Mouse (Mus musculus) hindbrain, postnatal 0 days (tissue): ENCODE results near the gene Fam19a2. TPM values are rescaled to one million over a fixed set of nuclear protein-coding genes. Genes with fewer than 3 reads are reported as not detected.

ENCODE experiments used
- ATAC-seq: fragments of 200-750 bp; cut with Nextera tagmentation; 2 replicates; pipeline ENCODE4 v1.8.0; 2017; ENCODE audit warnings: mild to moderate bottlenecking, moderate TSS enrichment, moderate library complexity
- DNase-seq: peaks from one replicate; pipeline ENCODE4 v3.0.0-alpha.2; 2015; ENCODE audit warnings: low spot score
- H3K27ac ChIP-seq: fragments of 300-500 bp; sonication (generic); 2 replicates; pipeline ENCODE4 v1.5.1; 2014; ENCODE audit warnings: mild to moderate bottlenecking
- H3K27me3 ChIP-seq: fragments of 300-500 bp; sonication (generic); 2 replicates; pipeline ENCODE4 v1.6.1; 2014; ENCODE audit warnings: low read length, mixed read lengths; ENCODE audit not compliant: insufficient read depth
- H3K36me3 ChIP-seq: fragments of 300-500 bp; sonication (generic); 2 replicates; pipeline ENCODE4 v1.6.1; 2014; ENCODE audit warnings: low read length, mixed read lengths; ENCODE audit not compliant: insufficient read depth
- H3K4me1 ChIP-seq: fragments of 300-500 bp; sonication (generic); 2 replicates; pipeline ENCODE4 v1.6.1; 2014; ENCODE audit warnings: antibody characterized with exemption, low read length, mixed read lengths; ENCODE audit not compliant: insufficient read depth
- H3K4me2 ChIP-seq: fragments of 300-500 bp; sonication (generic); 2 replicates; pipeline ENCODE4 v1.6.1; 2014; ENCODE audit warnings: low read depth, mild to moderate bottlenecking, low read length, moderate library complexity, mixed read lengths
- H3K4me3 ChIP-seq: fragments of 300-500 bp; sonication (generic); 2 replicates; pipeline ENCODE4 v1.5.1; 2014; ENCODE audit warnings: low read length
- H3K9ac ChIP-seq: fragments of 300-500 bp; sonication (generic); replicated peaks from 2 replicates; pipeline ENCODE4 v1.6.1; 2014; ENCODE audit warnings: mild to moderate bottlenecking, low read length, moderate library complexity, mixed read lengths
- H3K9me3 ChIP-seq: fragments of 300-500 bp; sonication (generic); 2 replicates; pipeline ENCODE4 v1.6.1; 2016; ENCODE audit warnings: low read length, mixed read lengths
- CTCF ChIP-seq: IDR thresholded peaks from 2 replicates; pipeline ENCODE4 v1.5.1; 2016; ENCODE audit warnings: antibody characterized with exemption, control low read depth, low read depth
- WGBS: fragments of 180-500 bp; shearing (Covaris S2); extraction: QIAGEN DNeasy Blood & Tissue Kit; methylation state at CpG from one replicate; pipeline ENCODE4 v1.1.7; 2014; 5-methylcytosine and 5-hydroxymethylcytosine counted together
- polyA plus RNA-seq: library from polyadenylated mRNA; unstranded; fragments of >200 nt; fragmentation: Nextera tagmentation; extraction: Ambion mirVana; gene quantifications from 2 replicates; pipeline ENCODE4 v1.2.1, GENCODE M21; 2015
- total RNA-seq: library from RNA; depleted of rRNA; stranded (reverse); fragments of >200 nt; gene quantifications from 2 replicates; pipeline ENCODE4 v1.2.3, GENCODE M21; 2014

The Fam19a2 gene
- total and polyA plus RNA-seq, 2 experiments from 2014 or later: 48.9 to 90.5 TPM

DNA sequence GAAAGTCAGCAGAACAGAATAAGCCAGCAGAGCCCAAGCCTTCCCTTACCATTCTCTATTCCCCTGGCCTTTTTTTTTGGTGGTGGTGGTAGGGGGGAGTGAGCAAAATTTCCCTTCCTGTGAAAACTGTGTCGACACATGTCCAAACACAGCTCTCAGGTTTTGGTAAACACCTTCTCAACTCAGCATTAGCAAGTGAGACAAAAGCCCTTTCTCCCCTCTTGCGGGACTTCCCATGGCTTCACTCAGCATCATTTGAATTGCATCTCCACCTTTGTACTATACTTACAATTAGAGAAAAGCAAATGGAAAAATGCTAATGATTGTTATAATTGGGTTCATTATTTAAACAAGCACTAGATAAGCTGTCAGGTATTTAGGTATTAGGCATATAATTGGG is 119.5 kb downstream of the Fam19a2 start:
- no peaks in the 10 kb centered on the region for H3K4me1 ChIP-seq
- H3K4me3 ChIP-seq: no peak overlapping the region
- H3K27ac ChIP-seq: no peak overlapping the region
- no peak overlapping the region for H3K4me2 ChIP-seq
- ATAC-seq (no peak), DNase-seq (no peak)
- H3K36me3 ChIP-seq: no peaks in the 10 kb centered on the region
- no peak for TF ChIP-seq CTCF
- H3K9me3 ChIP-seq: no peaks in the 10 kb centered on the region
- H3K27me3 ChIP-seq: no peaks in the 10 kb centered on the region
- WGBS: 61% methylated on average over 2 of the region's 2 CpGs
- no peak overlapping the region for H3K9ac ChIP-seq

- Histone ChIP-seq H3K4me3 (no peak overlapping the region), H3K27ac (no peak overlapping the region), H3K27me3 (no peaks in the 10 kb centered on the region), H3K36me3 (no peaks in the 10 kb centered on the region), H3K4me1 (no peaks in the 10 kb centered on the region), H3K9ac (no peak overlapping the region), H3K9me3 (no peaks in the 10 kb centered on the region), H3K4me2 (no peak overlapping the region)
- no peak for ATAC-seq
- TF ChIP-seq CTCF: no peak
- DNase-seq: no peak
- WGBS: 73% methylated on average over 6 of the region's 6 CpGs
These were observed 121.8 kb downstream of the Fam19a2 start for GRCm38 (mm10) chr10:123385641-123386040.

DNA sequence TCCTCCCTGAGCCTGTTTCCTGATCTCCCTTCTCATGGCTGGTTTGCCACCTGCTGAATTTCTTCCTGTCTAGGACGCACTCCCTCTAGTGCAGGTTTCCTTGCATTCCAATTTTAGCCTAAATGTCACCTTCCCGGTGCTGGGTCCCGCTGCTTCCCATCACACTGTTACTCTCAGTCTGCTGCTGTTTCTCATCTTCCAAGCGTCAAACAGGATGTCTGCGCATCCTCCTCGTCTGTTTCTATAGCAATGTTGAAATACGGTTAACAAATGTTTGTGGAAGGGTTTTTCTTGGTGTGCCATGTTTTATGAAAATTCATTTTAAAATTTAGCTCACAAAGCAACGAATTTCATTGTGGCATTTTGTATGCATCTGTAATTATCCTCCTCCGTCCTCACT is 131.6 kb downstream of the Fam19a2 start:
- 78% methylated on average over 9 of the region's 9 CpGs for WGBS

DNA sequence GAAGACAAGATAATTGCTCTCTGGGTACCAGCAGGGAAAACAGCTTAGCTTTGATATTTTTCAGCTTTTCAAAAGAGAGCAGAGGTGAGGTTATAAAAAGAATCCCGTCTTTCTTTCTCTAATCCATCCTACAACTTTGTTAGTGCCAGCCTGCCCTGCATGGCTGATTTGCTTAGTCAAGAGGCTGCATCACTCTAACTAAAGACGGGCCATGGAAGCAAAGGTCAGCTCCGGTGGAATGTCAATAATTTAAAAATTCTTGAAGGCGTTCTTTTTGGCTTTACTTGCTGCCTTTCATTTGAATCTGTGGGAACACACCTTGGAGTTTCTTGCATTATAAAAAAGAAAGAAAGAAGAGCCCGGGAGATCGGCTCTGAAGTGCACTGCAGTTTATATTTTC is 134.3 kb downstream of the Fam19a2 start:
- Histone ChIP-seq H3K36me3 (no peaks in the 10 kb centered on the region), H3K27me3 (no peaks in the 10 kb centered on the region), H3K9me3 (no peaks in the 10 kb centered on the region), H3K27ac (no peak overlapping the region), H3K4me3 (no peak overlapping the region), H3K4me1 (no peaks in the 10 kb centered on the region), H3K4me2 (no peak overlapping the region), H3K9ac (no peak overlapping the region)
- DNase-seq (no peak), ATAC-seq (no peak)
- TF ChIP-seq CTCF: no peak
- 54% methylated on average over 6 of the region's 6 CpGs for WGBS

More for the DNA sequence above, 131.6 kb downstream of the Fam19a2 start:
- Histone ChIP-seq H3K36me3 (no peaks in the 10 kb centered on the region), H3K9me3 (no peaks in the 10 kb centered on the region), H3K27me3 (no peaks in the 10 kb centered on the region), H3K4me1 (no peaks in the 10 kb centered on the region), H3K9ac (no peak overlapping the region), H3K27ac (no peak overlapping the region), H3K4me2 (no peak overlapping the region), H3K4me3 (no peak overlapping the region)
- ATAC-seq: no peak
- no peak for TF ChIP-seq CTCF
- no peak for DNase-seq

DNA sequence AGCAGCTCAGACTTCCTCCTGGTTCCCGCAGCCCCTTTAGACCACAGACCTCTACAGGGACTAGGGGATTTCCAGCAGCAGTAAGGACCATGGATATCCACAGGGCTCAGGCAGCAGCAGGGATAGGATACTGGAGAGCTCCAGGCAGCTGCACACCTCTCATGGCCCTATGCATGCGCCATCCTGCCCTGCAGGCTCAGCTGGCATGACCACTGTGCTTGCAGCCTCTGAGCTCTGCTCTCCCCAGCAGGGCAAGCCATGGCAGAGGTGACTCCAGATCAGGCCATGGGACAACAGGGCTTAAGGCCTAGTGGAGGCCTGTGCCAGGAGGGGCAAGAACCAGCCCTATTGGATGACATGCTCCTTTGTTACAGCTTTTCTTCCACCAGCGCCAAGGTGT is 137.4 kb downstream of the Fam19a2 start:
- WGBS: 97% methylated on average over 3 of the region's 3 CpGs
- no peak overlapping the region for H3K4me3 ChIP-seq
- ATAC-seq (peak; percentile 24; the same call in 1 of the 2 replicates), DNase-seq (no peak)
- H3K27ac ChIP-seq: no peak overlapping the region
- H3K27me3 ChIP-seq: no peaks in the 10 kb centered on the region
- H3K9me3 ChIP-seq: no peaks in the 10 kb centered on the region
- H3K9ac ChIP-seq: no peak overlapping the region
- H3K4me2 ChIP-seq: no peak overlapping the region
- no peak for TF ChIP-seq CTCF
- H3K4me1 ChIP-seq: no peaks in the 10 kb centered on the region
- no peaks in the 10 kb centered on the region for H3K36me3 ChIP-seq

- Histone ChIP-seq H3K4me2 (no peak overlapping the region), H3K27me3 (no peaks in the 10 kb centered on the region), H3K4me1 (no peaks in the 10 kb centered on the region), H3K27ac (no peak overlapping the region), H3K36me3 (no peaks in the 10 kb centered on the region), H3K9me3 (no peaks in the 10 kb centered on the region), H3K9ac (no peak overlapping the region), H3K4me3 (no peak overlapping the region)
- no peak for ATAC-seq
- no peak for TF ChIP-seq CTCF
- 28% methylated on average over 3 of the region's 3 CpGs for WGBS
- DNase-seq: peak; percentile 11
These were observed 138.7 kb downstream of the Fam19a2 start for GRCm38 (mm10) chr10:123402460-123402859.

DNA sequence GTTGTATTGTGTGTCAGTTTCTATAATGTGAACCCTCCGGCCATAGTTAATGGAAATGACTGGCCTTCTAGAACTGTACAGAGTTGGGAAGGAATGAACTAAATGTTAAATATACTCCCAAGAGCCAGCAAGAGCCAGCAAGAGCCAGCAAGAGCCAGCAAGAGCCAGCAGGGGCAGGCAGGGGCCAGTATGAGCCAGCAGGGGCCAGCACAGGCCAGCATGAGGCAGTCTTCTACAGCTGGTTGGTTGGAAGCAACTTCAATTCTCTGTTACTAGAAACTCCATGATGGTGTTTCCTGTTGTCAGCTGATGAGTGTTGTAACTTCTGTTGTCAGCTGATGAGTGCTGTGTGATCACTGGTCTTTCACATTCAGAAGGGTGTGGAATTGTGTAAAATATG is 151.2 kb downstream of the Fam19a2 start:
- Histone ChIP-seq H3K9me3 (no peaks in the 10 kb centered on the region), H3K4me3 (no peak overlapping the region), H3K9ac (no peak overlapping the region), H3K36me3 (no peaks in the 10 kb centered on the region), H3K27me3 (no peaks in the 10 kb centered on the region), H3K4me1 (peaks cover 4% of the 10 kb centered on the region; the same call in 1 of the 2 replicates), H3K4me2 (no peak overlapping the region), H3K27ac (no peak overlapping the region)
- DNase-seq (no peak), ATAC-seq (no peak)
- TF ChIP-seq CTCF: no peak
- WGBS: 94% methylated on average over 1 of the region's 1 CpGs
